Mouse (Mus musculus): ENCODE results near the gene Pced1a. TPM values are rescaled to one million over a fixed set of nuclear protein-coding genes. Genes with fewer than 3 reads are reported as not detected.

The Pced1a gene
- polyA plus RNA-seq, 1 experiment from 2014 or later: 3.8 TPM

DNA sequence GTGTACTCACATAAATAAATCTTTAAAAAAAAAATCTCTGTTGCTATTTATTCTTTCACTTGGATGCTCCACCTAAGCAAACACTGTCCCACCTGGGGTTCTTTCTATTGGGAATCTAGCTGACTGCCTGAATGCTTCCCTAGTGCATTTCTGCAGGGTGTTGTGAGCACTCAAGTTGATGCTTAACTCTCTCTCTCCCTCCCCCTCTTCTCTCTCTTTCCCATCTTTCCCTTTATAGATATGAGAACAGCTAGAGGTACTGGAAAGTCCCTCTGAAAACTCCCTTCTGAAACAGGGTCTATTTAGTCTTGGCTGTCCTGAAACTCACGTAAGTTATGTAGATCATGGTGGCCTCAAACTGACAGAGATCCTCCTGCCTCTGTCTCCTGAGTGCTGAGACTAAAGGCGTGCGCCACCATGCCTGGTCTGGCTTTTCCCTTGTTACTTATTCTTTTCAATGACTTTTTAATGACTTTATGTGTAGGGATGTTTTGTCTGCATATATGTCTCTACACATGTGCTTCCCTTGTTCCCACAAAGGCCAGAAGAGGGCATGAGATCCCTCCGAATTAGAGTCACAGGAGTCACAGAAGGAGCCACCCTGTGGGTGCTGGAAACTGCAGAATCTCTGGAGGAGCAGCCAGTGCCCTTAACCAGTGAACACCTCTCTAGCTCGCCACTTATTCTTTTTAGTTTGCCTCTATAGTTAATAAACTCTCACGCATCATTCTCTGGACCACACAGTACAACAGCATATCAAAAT, 10.2 kb downstream of the Pced1a start:
- ATAC-seq: no peak
- H3K27me3 ChIP-seq (ENCODE audit: insufficient read depth, low read length): no peaks in the 10 kb centered on the region
- no peak overlapping the region for H3K4me3 ChIP-seq (ENCODE audit: low read depth, low read length)
- H3K9me3 ChIP-seq (ENCODE audit: low read length): no peaks in the 10 kb centered on the region
- no peaks in the 10 kb centered on the region for H3K4me1 ChIP-seq (ENCODE audit: insufficient read depth)
- no peak overlapping the region for H3K27ac ChIP-seq (ENCODE audit: low read depth)
- TF ChIP-seq CTCF (IDR thresholded peaks at IDR 0.05; ENCODE audit: low read depth) (peak; percentile 48), EP300 (IDR thresholded peaks at IDR 0.05; ENCODE audit: low read depth) (no peak)
- H3K4me2 ChIP-seq (ENCODE audit: low read depth, low read length): no peak overlapping the region
- no peak overlapping the region for H3K9ac ChIP-seq (replicated peaks)
- H3K36me3 ChIP-seq (replicated peaks; ENCODE audit: insufficient read depth, low read length): peaks cover 6% of the 10 kb centered on the region
- 57% methylated on average over 6 of the region's 6 CpGs for WGBS (ENCODE audit: insufficient replicate concordance)
- DNase-seq: no peak

DNA sequence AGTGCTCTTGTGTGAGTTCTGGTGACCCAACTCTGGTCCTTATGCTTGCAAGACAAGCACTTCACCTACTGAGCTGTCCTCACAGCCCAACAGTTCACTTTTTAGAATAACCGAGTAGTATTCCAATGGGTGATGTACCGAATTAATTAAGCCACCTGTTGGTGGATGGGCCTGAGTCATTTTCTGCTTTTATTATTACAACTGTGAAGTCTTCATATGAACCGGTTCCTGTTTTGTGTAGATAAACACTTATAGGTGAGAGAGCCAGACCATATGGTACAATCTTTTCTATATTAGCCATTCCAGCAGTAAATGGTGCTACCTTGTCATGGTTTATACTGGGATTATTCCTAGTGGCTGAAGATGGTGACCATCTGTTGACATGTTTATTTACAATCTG, 11.7 kb downstream of the Pced1a start:
- Histone ChIP-seq H3K36me3 (replicated peaks; ENCODE audit: insufficient read depth, low read length) (0 out of 2 replicates have a peak, but pooled peaks cover 3% of the 10 kb centered on the region), H3K27ac (ENCODE audit: low read depth) (no peak overlapping the region), H3K4me2 (ENCODE audit: low read depth, low read length) (no peak overlapping the region), H3K4me3 (ENCODE audit: low read depth, low read length) (no peak overlapping the region), H3K4me1 (ENCODE audit: insufficient read depth) (no peaks in the 10 kb centered on the region), H3K9me3 (ENCODE audit: low read length) (no peaks in the 10 kb centered on the region), H3K9ac (replicated peaks) (no peak overlapping the region), H3K27me3 (ENCODE audit: insufficient read depth, low read length) (no peaks in the 10 kb centered on the region)
- 75% methylated on average over 3 of the region's 3 CpGs for WGBS (ENCODE audit: insufficient replicate concordance)
- TF ChIP-seq CTCF (IDR thresholded peaks at IDR 0.05; ENCODE audit: low read depth): no peak
- DNase-seq (no peak), ATAC-seq (no peak)

DNA sequence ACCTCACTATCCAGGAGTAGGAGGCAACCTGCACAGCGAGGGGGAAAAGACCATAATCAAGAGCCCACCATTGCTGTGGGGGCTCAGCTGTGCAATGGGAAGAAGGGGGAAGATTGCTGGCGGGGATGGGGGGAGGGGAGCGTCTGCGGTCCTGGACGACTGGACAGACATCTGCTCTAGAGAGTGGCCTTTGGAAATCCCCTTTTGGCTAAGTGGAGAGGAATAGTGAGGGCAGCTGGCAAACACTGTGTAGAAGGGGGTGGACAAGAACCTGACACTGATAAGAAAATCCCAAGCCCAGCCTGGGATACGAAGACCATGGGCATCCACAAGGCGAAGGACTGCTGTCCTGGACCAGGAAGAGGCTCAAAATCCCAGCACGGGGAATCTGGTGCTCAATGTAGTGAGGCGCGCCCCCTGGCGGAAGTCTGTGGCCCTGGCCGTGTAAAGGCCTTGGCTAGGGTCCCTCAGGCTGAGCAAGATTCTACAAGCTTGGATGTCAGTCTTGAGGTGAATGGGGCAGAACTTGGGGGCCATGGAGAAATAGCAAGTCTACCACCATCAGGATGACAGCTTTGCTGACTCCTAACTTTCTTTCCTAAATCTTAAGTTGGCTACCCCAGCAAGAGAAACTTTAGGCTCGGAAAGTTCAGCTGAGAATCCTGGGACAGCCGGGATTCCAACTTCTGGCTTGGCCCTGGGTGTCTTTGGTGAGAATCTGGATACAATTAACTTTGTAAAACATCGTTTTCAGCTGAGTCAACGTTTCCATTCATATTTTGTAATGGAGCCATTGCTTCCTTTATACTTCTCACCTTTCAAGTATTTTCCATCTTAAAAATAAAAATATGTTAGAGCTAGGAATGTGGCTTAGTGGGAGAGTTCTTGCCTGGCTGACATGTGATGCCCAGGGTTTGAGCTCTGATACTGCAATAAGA, 12.7 kb downstream of the Pced1a start:
- no peaks in the 10 kb centered on the region for H3K4me1 ChIP-seq (ENCODE audit: insufficient read depth)
- no peaks in the 10 kb centered on the region for H3K36me3 ChIP-seq (replicated peaks; ENCODE audit: insufficient read depth, low read length)
- no peak overlapping the region for H3K9ac ChIP-seq (replicated peaks)
- 35% methylated on average over 16 of the region's 16 CpGs for WGBS (ENCODE audit: insufficient replicate concordance)
- DNase-seq (peak; percentile 84), ATAC-seq (0 out of 2 replicates have a peak, but pooled peaks have one; percentile 35)
- TF ChIP-seq CTCF (IDR thresholded peaks at IDR 0.05; ENCODE audit: low read depth) (peak; percentile 92), EP300 (IDR thresholded peaks at IDR 0.05; ENCODE audit: low read depth) (no peak)
- no peak overlapping the region for H3K27ac ChIP-seq (ENCODE audit: low read depth)
- no peaks in the 10 kb centered on the region for H3K27me3 ChIP-seq (ENCODE audit: insufficient read depth, low read length)
- H3K4me2 ChIP-seq (ENCODE audit: low read depth, low read length): no peak overlapping the region
- no peaks in the 10 kb centered on the region for H3K9me3 ChIP-seq (ENCODE audit: low read length)
- no peak overlapping the region for H3K4me3 ChIP-seq (ENCODE audit: low read depth, low read length)

DNA sequence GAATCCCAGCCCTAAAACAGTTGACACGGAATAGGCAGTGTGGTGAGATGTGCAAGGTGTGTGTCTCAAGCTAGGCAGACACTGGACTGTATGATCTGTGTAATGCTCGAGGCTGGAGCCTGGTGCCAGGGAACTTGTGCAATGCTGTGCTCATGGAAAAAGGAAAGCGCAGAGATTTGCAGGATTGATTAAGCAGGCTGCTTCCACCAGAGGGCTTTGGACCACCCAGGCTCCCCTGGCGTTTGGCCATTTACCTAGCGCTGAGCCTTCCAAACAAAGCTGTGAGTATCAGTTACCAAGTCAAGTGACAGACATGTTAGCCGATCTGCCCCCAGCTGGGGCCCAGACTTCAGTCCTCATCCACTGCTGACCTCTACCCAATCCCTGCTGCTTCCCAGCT, 16.3 kb downstream of the Pced1a start:
- no peak overlapping the region for H3K9ac ChIP-seq (replicated peaks)
- no peak overlapping the region for H3K27ac ChIP-seq (ENCODE audit: low read depth)
- TF ChIP-seq EP300 (IDR thresholded peaks at IDR 0.05; ENCODE audit: low read depth) (no peak), CTCF (IDR thresholded peaks at IDR 0.05; ENCODE audit: low read depth) (no peak)
- no peak overlapping the region for H3K4me3 ChIP-seq (ENCODE audit: low read depth, low read length)
- 29% methylated on average over 6 of the region's 6 CpGs for WGBS (ENCODE audit: insufficient replicate concordance)
- DNase-seq (no peak), ATAC-seq (no peak)
- H3K36me3 ChIP-seq (replicated peaks; ENCODE audit: insufficient read depth, low read length): no peaks in the 10 kb centered on the region
- no peaks in the 10 kb centered on the region for H3K4me1 ChIP-seq (ENCODE audit: insufficient read depth)
- no peaks in the 10 kb centered on the region for H3K27me3 ChIP-seq (ENCODE audit: insufficient read depth, low read length)
- no peaks in the 10 kb centered on the region for H3K9me3 ChIP-seq (ENCODE audit: low read length)
- H3K4me2 ChIP-seq (ENCODE audit: low read depth, low read length): no peak overlapping the region

DNA sequence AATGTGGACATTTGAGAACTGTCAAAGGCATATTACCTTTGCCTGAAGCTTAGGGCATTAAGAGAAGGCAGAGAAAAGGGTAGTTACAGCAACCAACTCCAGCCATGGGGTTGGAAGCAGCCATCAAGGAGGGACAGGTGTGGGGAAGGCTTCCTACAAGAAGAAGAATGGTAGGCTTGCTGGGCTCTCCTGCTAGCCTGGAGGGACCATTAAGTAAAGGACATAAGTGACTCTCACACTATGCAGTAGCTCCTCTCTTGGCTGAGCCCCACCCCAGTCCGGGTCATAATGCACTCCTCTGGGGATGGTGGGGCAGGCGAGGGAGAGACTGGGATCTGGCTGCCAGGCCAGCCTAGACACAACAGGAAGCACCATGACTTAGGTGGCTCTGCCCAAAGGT, 18.3 kb downstream of the Pced1a start, which contains the start of gene Tmem239:
Gene Tmem239 (plus strand): TSS at position 301 of the 400 bp plus-strand sequence.
- Histone ChIP-seq H3K9ac (replicated peaks) (no peak within 1 kb of the TSS), H3K27ac (ENCODE audit: low read depth) (no peak within 1 kb of the TSS), H3K4me1 (ENCODE audit: insufficient read depth) (no peaks in the 10 kb centered on the region), H3K36me3 (replicated peaks; ENCODE audit: insufficient read depth, low read length) (no peaks in the 10 kb centered on the region), H3K9me3 (ENCODE audit: low read length) (no peaks in the 10 kb centered on the region), H3K4me3 (ENCODE audit: low read depth, low read length) (no peak within 1 kb of the TSS), H3K27me3 (ENCODE audit: insufficient read depth, low read length) (no peaks in the 10 kb centered on the region), H3K4me2 (ENCODE audit: low read depth, low read length) (no peak within 1 kb of the TSS)
- no peak for TF ChIP-seq EP300 (IDR thresholded peaks at IDR 0.05; ENCODE audit: low read depth)
- no peak for TF ChIP-seq CTCF (IDR thresholded peaks at IDR 0.05; ENCODE audit: low read depth)
- WGBS (ENCODE audit: insufficient replicate concordance): 75% methylated on average over 2 of the region's 2 CpGs
- ATAC-seq (no peak), DNase-seq (no peak)

DNA sequence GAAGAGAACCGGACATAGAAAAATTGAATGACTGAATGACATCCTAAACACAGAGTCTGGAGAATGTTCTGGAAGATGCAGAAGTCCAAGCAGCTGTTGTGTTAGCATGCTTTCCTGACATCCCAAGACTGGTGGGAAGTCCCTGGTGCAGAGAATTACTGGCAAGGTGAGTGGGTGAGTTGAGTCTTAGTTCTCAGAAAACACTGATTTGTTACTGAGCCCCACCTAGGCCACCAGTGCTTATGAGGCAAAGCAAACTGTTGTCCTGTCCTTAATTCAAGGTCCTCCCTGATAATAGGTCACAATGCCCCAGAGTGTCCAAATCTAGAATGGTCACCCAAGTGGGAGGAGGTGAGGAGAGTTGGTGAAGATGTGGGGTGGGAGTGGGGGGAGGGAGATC, 19.6 kb downstream of the Pced1a start, which contains the start of the genes Gm28372 and 1700020A23Rik:
Gene Gm28372 (plus strand): TSS at position 301 of the 400 bp plus-strand sequence.
Gene 1700020A23Rik (plus strand): TSS at position 321 of the 400 bp plus-strand sequence.
- no peak for TF ChIP-seq CTCF (IDR thresholded peaks at IDR 0.05; ENCODE audit: low read depth)
- no peak for TF ChIP-seq EP300 (IDR thresholded peaks at IDR 0.05; ENCODE audit: low read depth)
- DNase-seq (no peak), ATAC-seq (no peak)
- Histone ChIP-seq H3K4me1 (ENCODE audit: insufficient read depth) (no peaks in the 10 kb centered on the region), H3K4me2 (ENCODE audit: low read depth, low read length) (no peak within 1 kb of the TSS), H3K27me3 (ENCODE audit: insufficient read depth, low read length) (no peaks in the 10 kb centered on the region), H3K27ac (ENCODE audit: low read depth) (no peak within 1 kb of the TSS), H3K9ac (replicated peaks) (no peak within 1 kb of the TSS), H3K36me3 (replicated peaks; ENCODE audit: insufficient read depth, low read length) (no peaks in the 10 kb centered on the region), H3K4me3 (ENCODE audit: low read depth, low read length) (no peak within 1 kb of the TSS), H3K9me3 (ENCODE audit: low read length) (no peaks in the 10 kb centered on the region)
- 84% methylated on average over 1 of the region's 1 CpGs for WGBS (ENCODE audit: insufficient replicate concordance)

Data from liver, postnatal 0 days (tissue).